Mouse (Mus musculus) G1E (cell line): ENCODE results near the gene Cx3cr1.

ENCODE experiments used
- CTCF ChIP-seq: IDR thresholded peaks from 2 replicates; pipeline ENCODE4 v1.5.1; 2012; ENCODE audit warnings: low read depth, low read length, inconsistent platforms, mixed read lengths
- GATA1 ChIP-seq: IDR thresholded peaks from 2 replicates; pipeline ENCODE4 v1.6.1; 2012; ENCODE audit warnings: borderline replicate concordance, low read length, inconsistent platforms, mixed read lengths
- POLR2AphosphoS5 ChIP-seq: IDR thresholded peaks from 2 replicates; pipeline ENCODE4 v1.6.1; 2012; ENCODE audit warnings: low read depth, low read length, inconsistent platforms; ENCODE audit not compliant: insufficient replicate concordance
- TAL1 ChIP-seq: conservative IDR thresholded peaks from 2 replicates; pipeline ENCODE4 v1.6.1; 2012; ENCODE audit warnings: low read depth, low read length, inconsistent platforms, mixed read lengths

GRCm38 (mm10) chr9:119913087-119913838 lies 156.4 kb downstream of the Cx3cr1 start:
- TF ChIP-seq CTCF, result no peak
- TF ChIP-seq GATA1, result no peak
- no peak for TF ChIP-seq TAL1
- TF ChIP-seq POLR2AphosphoS5, result no peak
